Mouse (Mus musculus) cortical plate, adult 2 months (tissue): Measurements from ENCODE around the gene Crabp2.

ENCODE experiments used
- CTCF ChIP-seq: fragments of 200-500 bp; IDR thresholded peaks from 2 replicates; pipeline ENCODE4 v1.5.1; 2011; ENCODE audit warnings: mild to moderate bottlenecking, control low read depth, low read length; ENCODE audit not compliant: insufficient read depth; ENCODE audit errors: extremely low read depth
- POLR2A ChIP-seq: fragments of 200-500 bp; IDR thresholded peaks from 2 replicates; pipeline ENCODE4 v1.6.1; 2011; ENCODE audit warnings: mild to moderate bottlenecking, low read length, control low read depth; ENCODE audit not compliant: insufficient read depth; ENCODE audit errors: extremely low read depth

DNA sequence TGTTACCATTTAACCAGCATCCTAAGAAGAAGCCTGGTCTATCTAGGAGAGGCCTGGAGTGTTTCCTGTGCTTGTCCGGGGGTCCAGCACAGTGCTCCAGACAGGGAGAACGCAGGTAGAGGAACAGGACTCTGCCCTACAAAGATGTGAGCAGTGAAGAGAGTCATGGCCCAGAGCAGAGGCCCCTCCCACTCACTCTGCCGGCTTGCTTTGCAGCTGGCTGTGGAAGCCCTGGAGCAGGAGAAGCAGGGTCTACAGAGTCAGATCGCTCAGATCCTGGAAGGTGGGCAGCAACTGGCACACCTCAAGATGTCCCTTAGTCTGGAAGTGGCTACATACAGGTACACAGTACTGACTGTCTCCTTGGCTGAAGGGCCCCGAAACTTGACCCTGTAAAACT, 24.3 kb downstream of the Crabp2 start:
- TF ChIP-seq POLR2A: no peak
- TF ChIP-seq CTCF: no peak
